Mouse (Mus musculus) liver, adult 10 weeks (tissue): ENCODE measurements around the gene Sepsecs. TPM values are rescaled to one million over a fixed set of nuclear protein-coding genes. Genes with fewer than 3 reads are reported as not detected.

Experiments
- polyA plus RNA-seq: library from polyadenylated mRNA; stranded (reverse); fragments of 350-450 nt; fragmentation: Illumina TruSeq; extraction: RNeasy Lipid Tissue Mini Kit (QIAGEN cat#74804); gene quantifications from one replicate; pipeline ENCODE4 v1.2.3, GENCODE M21; 2014; ENCODE audit warnings: low read depth, low replicate concordance

Sepsecs gene
- polyA plus RNA-seq, result 58.5 TPM

GRCm38 (mm10) chr5:52669426-52670191 lies at the start of gene Sepsecs:
Gene Sepsecs (minus strand): TSS chr5:52669708.

Other genes starting within 250 kb of the Sepsecs start
- gene Ccdc149, start 198.2 kb downstream of the Sepsecs start, polyA plus RNA-seq, result 1.9 TPM
- gene Lgi2, start 103.2 kb downstream of the Sepsecs start, polyA plus RNA-seq, result 0.08 TPM
- gene Pi4k2b, start 71.9 kb upstream of the Sepsecs start, polyA plus RNA-seq, result 41.6 TPM
- gene Zcchc4, start 105.7 kb upstream of the Sepsecs start, polyA plus RNA-seq, result 6.4 TPM
- 27.9 TPM for gene Anapc4, start 164.3 kb upstream of the Sepsecs start, polyA plus RNA-seq